Mouse (Mus musculus): Measurements from ENCODE around the gene Dnah7c.
A peak's percentile ranks its signal among the peaks of the same experiment; 100 is the strongest.

Gene Dnah7c

DNA sequence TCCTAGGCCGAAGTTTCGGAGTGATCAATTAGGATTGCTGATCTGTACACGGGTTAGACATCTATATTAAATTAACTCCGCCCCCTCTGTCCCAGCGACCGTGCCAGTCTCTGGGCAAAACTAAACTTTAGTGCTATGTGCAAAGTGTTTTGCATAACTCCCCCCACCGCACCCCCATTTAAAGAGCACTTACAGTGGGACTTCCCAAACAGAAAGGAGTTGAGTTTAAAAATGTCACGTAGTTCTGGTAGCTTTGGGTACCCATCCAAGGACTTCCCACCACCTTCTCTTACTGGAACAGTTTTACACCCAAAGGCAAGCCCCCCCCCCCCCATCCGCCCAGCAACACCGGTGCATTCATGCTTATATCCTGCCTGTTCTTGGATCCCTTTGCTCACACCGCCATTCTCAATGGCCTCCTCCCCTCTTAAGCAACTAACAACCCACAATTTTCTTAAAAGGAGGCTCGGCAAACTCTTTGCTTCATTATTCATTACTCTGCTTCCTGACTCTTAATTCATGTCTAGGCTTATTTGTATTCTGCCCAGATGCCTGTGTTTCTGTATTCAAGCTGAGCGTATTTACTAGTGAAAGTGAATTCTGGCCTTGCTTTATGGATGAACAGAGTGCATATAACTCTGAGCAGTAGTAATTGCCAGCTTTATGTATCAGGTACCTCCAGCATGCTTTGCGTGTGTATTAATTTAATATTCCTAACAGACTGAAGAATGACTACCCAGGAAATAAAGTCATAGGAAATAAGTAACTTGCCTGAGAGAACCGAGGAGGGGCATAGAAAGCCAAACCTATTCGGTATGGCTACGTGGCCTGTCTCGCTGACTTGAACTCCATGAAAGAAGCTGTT, 428.9 kb downstream of the Dnah7c start:
- DNase-seq (ENCODE audit: low spot score in 2 of 2): peak in 1 of 2 experiments; percentile 69

GRCm38 (mm10) chr1:46856498-46856897, 431.1 kb downstream of the Dnah7c start:
- DNase-seq (ENCODE audit: low spot score in 2 of 2): no peak
